Mouse (Mus musculus): Measurements from ENCODE around the gene Plac8.

Plac8 gene

GRCm38 (mm10) chr5:100535826-100536225 is 36.2 kb downstream of the Plac8 start:
- no peak for DNase-seq (ENCODE audit: low spot score in 2 of 2)

GRCm38 (mm10) chr5:100526164-100526563 is 45.9 kb downstream of the Plac8 start:
- peak in 1 of 2 experiments; percentile 15 for DNase-seq (ENCODE audit: low spot score in 2 of 2)

- DNase-seq (ENCODE audit: low spot score in 2 of 2), result no peak
Measured at GRCm38 (mm10) chr5:100525620-100526019, 46.4 kb downstream of the Plac8 start.

GRCm38 (mm10) chr5:100524921-100525320 is 47.1 kb downstream of the Plac8 start:
- DNase-seq (ENCODE audit: low spot score in 2 of 2), result no peak

- no peak for DNase-seq (ENCODE audit: low spot score in 2 of 2)
Measured at GRCm38 (mm10) chr5:100523331-100523730, 48.7 kb downstream of the Plac8 start.

- DNase-seq (ENCODE audit: low spot score in 2 of 2), result no peak
Measured at GRCm38 (mm10) chr5:100520223-100520622, 51.8 kb downstream of the Plac8 start.

- DNase-seq (ENCODE audit: low spot score in 2 of 2), result no peak
Measured at GRCm38 (mm10) chr5:100519027-100519411, 53.0 kb downstream of the Plac8 start.

GRCm38 (mm10) chr5:100518049-100519026 is 53.7 kb downstream of the Plac8 start, which contains the start of gene Cops4:
TSS of gene Cops4 (plus strand) at chr5:100518309.
- peak; percentile 96 to 98 for DNase-seq (ENCODE audit: low spot score in 2 of 2)

- no peak for DNase-seq (ENCODE audit: low spot score in 2 of 2)
Measured at GRCm38 (mm10) chr5:100512576-100512975, 59.5 kb downstream of the Plac8 start.

- no peak for DNase-seq (ENCODE audit: low spot score in 2 of 2)
Measured at GRCm38 (mm10) chr5:100509247-100509646, 62.8 kb downstream of the Plac8 start.

Data from right cerebral cortex, postnatal 36 days (tissue).